Mouse (Mus musculus): Measurements from ENCODE around the gene Cdc37l1. TPM values are rescaled to one million over a fixed set of nuclear protein-coding genes. Genes with fewer than 3 reads are reported as not detected.
"Not testable (repeated sequence)": the region's sequence is repeated elsewhere in the genome, so short reads cannot be mapped to it uniquely, and the experiment has no call there.

The Cdc37l1 gene
- total RNA-seq, 2 experiments from 2014 or later = 105 to 118 TPM

- not testable (repeated sequence) for DNase-seq (ENCODE audit: low spot score in 2 of 2)
Measured at GRCm38 (mm10) chr19:29000321-29000720, 10.2 kb downstream of the Cdc37l1 start.

GRCm38 (mm10) chr19:29008069-29008706, 18.0 kb downstream of the Cdc37l1 start:
- DNase-seq (ENCODE audit: low spot score in 2 of 2) = no peak

GRCm38 (mm10) chr19:29009046-29009445, 18.9 kb downstream of the Cdc37l1 start:
- no peak for DNase-seq (ENCODE audit: low spot score in 2 of 2)

- DNase-seq (ENCODE audit: low spot score in 2 of 2) = peak in 1 of 2 experiments; percentile 73
Measured at GRCm38 (mm10) chr19:29011355-29011990, 21.3 kb downstream of the Cdc37l1 start.

GRCm38 (mm10) chr19:29014466-29015055, 24.4 kb downstream of the Cdc37l1 start:
- no peak for DNase-seq (ENCODE audit: low spot score in 2 of 2)

GRCm38 (mm10) chr19:29015410-29016203, 25.5 kb downstream of the Cdc37l1 start:
- DNase-seq (ENCODE audit: low spot score in 2 of 2) = no peak

GRCm38 (mm10) chr19:29016204-29016765, 26.1 kb downstream of the Cdc37l1 start:
- DNase-seq (ENCODE audit: low spot score in 2 of 2) = no peak

GRCm38 (mm10) chr19:29016786-29017185, 26.6 kb downstream of the Cdc37l1 start:
- no peak for DNase-seq (ENCODE audit: low spot score in 2 of 2)

- DNase-seq (ENCODE audit: low spot score in 2 of 2) = no peak
Measured at GRCm38 (mm10) chr19:29019647-29020046, 29.5 kb downstream of the Cdc37l1 start.

- no peak for DNase-seq (ENCODE audit: low spot score in 2 of 2)
Measured at GRCm38 (mm10) chr19:29021754-29022345, 31.7 kb downstream of the Cdc37l1 start.

- DNase-seq (ENCODE audit: low spot score in 2 of 2) = peak; percentile 28 to 87
Measured at GRCm38 (mm10) chr19:29024391-29024947, 34.3 kb downstream of the Cdc37l1 start.

GRCm38 (mm10) chr19:29031788-29032187, 41.6 kb downstream of the Cdc37l1 start:
- no peak for DNase-seq (ENCODE audit: low spot score in 2 of 2)

- DNase-seq (ENCODE audit: low spot score in 2 of 2) = no peak
Measured at GRCm38 (mm10) chr19:29032662-29033061, 42.5 kb downstream of the Cdc37l1 start.

GRCm38 (mm10) chr19:29037026-29037425, 46.9 kb downstream of the Cdc37l1 start:
- no peak for DNase-seq (ENCODE audit: low spot score in 2 of 2)

GRCm38 (mm10) chr19:29037541-29037940, 47.4 kb downstream of the Cdc37l1 start:
- no peak for DNase-seq (ENCODE audit: low spot score in 2 of 2)

GRCm38 (mm10) chr19:29039334-29039733, 49.2 kb downstream of the Cdc37l1 start:
- no peak for DNase-seq (ENCODE audit: low spot score in 2 of 2)

GRCm38 (mm10) chr19:29040206-29040605, 50.1 kb downstream of the Cdc37l1 start:
- no peak for DNase-seq (ENCODE audit: low spot score in 2 of 2)

GRCm38 (mm10) chr19:29042143-29042542, 52.0 kb downstream of the Cdc37l1 start:
- DNase-seq (ENCODE audit: low spot score in 2 of 2) = no peak

- no peak for DNase-seq (ENCODE audit: low spot score in 2 of 2)
Measured at GRCm38 (mm10) chr19:29042647-29043046, 52.5 kb downstream of the Cdc37l1 start.

GRCm38 (mm10) chr19:29044353-29044768, 54.2 kb downstream of the Cdc37l1 start:
- DNase-seq (ENCODE audit: low spot score in 2 of 2) = no peak

- DNase-seq (ENCODE audit: low spot score in 2 of 2) = no peak
Measured at GRCm38 (mm10) chr19:29045369-29045768, 55.2 kb downstream of the Cdc37l1 start.
